Mouse (Mus musculus): ENCODE measurements at regions not wholly inside any gene's neighbourhood (a gene's known extent, or its start where the extent isn't known, plus 50 kb on each side); places are given as distances from the start of the nearest gene placed in this dataset.

- DNase-seq (ENCODE audit: low read depth, low spot score): no peak
These were observed 308.7 kb downstream of the Cog6 start for GRCm38 (mm10) chr3:52708301-52708700.

GRCm38 (mm10) chr3:52706626-52707025, 310.4 kb downstream of the Cog6 start:
- no peak for DNase-seq (ENCODE audit: low read depth, low spot score)

- no peak for DNase-seq (ENCODE audit: low read depth, low spot score)
These were observed 313.3 kb downstream of the Cog6 start for GRCm38 (mm10) chr3:52703751-52704150.

- no peak for DNase-seq (ENCODE audit: low read depth, low spot score)
These were observed 314.1 kb downstream of the Cog6 start for GRCm38 (mm10) chr3:52702962-52703361.

- no peak for DNase-seq (ENCODE audit: low read depth, low spot score)
These were observed 315.4 kb downstream of the Cog6 start for GRCm38 (mm10) chr3:52701601-52702000.

- DNase-seq (ENCODE audit: low read depth, low spot score): no peak
These were observed 323.2 kb downstream of the Cog6 start for GRCm38 (mm10) chr3:52693813-52694212.

- DNase-seq (ENCODE audit: low read depth, low spot score): no peak
These were observed 331.4 kb downstream of the Cog6 start for GRCm38 (mm10) chr3:52685434-52686181.

GRCm38 (mm10) chr3:52680824-52681388, 336.1 kb downstream of the Cog6 start:
- peak; percentile 38 for DNase-seq (ENCODE audit: low read depth, low spot score)

GRCm38 (mm10) chr3:52676886-52677670, 340.0 kb downstream of the Cog6 start:
- DNase-seq (ENCODE audit: low read depth, low spot score): no peak

GRCm38 (mm10) chr3:52670628-52671028, 346.4 kb downstream of the Cog6 start:
- no peak for DNase-seq (ENCODE audit: low read depth, low spot score)

GRCm38 (mm10) chr3:52663161-52663602, 353.9 kb downstream of the Cog6 start:
- no peak for DNase-seq (ENCODE audit: low read depth, low spot score)

- DNase-seq (ENCODE audit: low read depth, low spot score): no peak
These were observed 354.7 kb downstream of the Cog6 start for GRCm38 (mm10) chr3:52662164-52662908.

GRCm38 (mm10) chr3:52653006-52653405, 364.0 kb downstream of the Cog6 start:
- no peak for DNase-seq (ENCODE audit: low read depth, low spot score)

- no peak for DNase-seq (ENCODE audit: low read depth, low spot score)
These were observed 364.6 kb downstream of the Cog6 start for GRCm38 (mm10) chr3:52652476-52652870.

GRCm38 (mm10) chr3:52651862-52652475, 365.1 kb downstream of the Cog6 start:
- DNase-seq (ENCODE audit: low read depth, low spot score): no peak

GRCm38 (mm10) chr3:52650071-52650470, 367.0 kb downstream of the Cog6 start:
- DNase-seq (ENCODE audit: low read depth, low spot score): no peak

- DNase-seq (ENCODE audit: low read depth, low spot score): no peak
These were observed 368.1 kb downstream of the Cog6 start for GRCm38 (mm10) chr3:52648836-52649500.

- no peak for DNase-seq (ENCODE audit: low read depth, low spot score)
These were observed 369.1 kb downstream of the Cog6 start for GRCm38 (mm10) chr3:52647900-52648299.

- DNase-seq (ENCODE audit: low read depth, low spot score): no peak
These were observed 369.8 kb downstream of the Cog6 start for GRCm38 (mm10) chr3:52647161-52647692.

GRCm38 (mm10) chr3:52645156-52645555, 371.9 kb downstream of the Cog6 start:
- peak; percentile 43 for DNase-seq (ENCODE audit: low read depth, low spot score)
